Mouse (Mus musculus) cortical plate, adult 2 months (tissue): ENCODE results near the gene Nmur1. TPM values are rescaled to one million over a fixed set of nuclear protein-coding genes. Genes with fewer than 3 reads are reported as not detected.
"Not testable (repeated sequence)": the region's sequence is repeated elsewhere in the genome, so short reads cannot be mapped to it uniquely, and the experiment has no call there.

Experiments
- H3K27ac ChIP-seq: fragments of 200-500 bp; 2 replicates; pipeline ENCODE4 v1.5.1; 2012; ENCODE audit warnings: low read length, control low read depth, inconsistent platforms; ENCODE audit not compliant: insufficient read depth
- H3K4me1 ChIP-seq: fragments of 200-500 bp; 2 replicates; pipeline ENCODE4 v1.6.1; 2011; ENCODE audit warnings: low read length; ENCODE audit not compliant: control insufficient read depth, insufficient read depth
- H3K4me3 ChIP-seq: fragments of 200-500 bp; 2 replicates; pipeline ENCODE4 v1.5.1; 2011; ENCODE audit warnings: mild to moderate bottlenecking, low read length, control low read depth; ENCODE audit not compliant: insufficient read depth
- CTCF ChIP-seq: fragments of 200-500 bp; IDR thresholded peaks from 2 replicates; pipeline ENCODE4 v1.5.1; 2011; ENCODE audit warnings: mild to moderate bottlenecking, control low read depth, low read length; ENCODE audit not compliant: insufficient read depth; ENCODE audit errors: extremely low read depth
- POLR2A ChIP-seq: fragments of 200-500 bp; IDR thresholded peaks from 2 replicates; pipeline ENCODE4 v1.6.1; 2011; ENCODE audit warnings: mild to moderate bottlenecking, low read length, control low read depth; ENCODE audit not compliant: insufficient read depth; ENCODE audit errors: extremely low read depth
- polyA plus RNA-seq: library from polyadenylated mRNA; depleted of rRNA; stranded (reverse); fragments of >200 nt; gene quantifications from 2 replicates; pipeline ENCODE4 v1.2.3, GENCODE M21; 2012; rRNA removed

The Nmur1 gene
- polyA plus RNA-seq, 1 experiment: 0.25 TPM

DNA sequence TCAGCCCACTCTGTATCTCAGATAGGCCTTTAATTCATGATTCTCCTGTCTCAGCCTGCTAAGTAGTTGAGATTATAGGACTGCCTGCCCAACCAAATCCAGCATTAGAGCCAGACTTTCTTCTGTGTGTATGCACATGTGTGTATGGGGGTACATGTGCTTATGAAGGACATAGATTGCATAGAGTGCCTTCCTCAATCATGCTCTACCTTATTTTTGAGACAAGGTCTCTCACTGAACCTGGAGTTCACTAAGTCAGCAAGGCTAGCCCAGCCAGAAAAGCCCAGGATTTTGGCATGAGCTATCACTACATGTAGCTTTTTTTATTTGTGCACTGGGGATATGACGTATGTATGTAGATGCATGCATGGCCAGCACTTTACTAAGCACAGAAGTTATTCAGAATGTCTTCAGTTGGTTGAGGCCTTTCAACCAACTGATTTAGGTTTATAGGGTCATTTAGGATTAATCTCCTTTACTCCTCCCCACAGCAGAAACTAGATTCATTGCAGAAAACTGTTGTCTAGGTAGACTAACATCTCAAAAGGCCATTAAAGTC lies 82.9 kb downstream of the Nmur1 start:
- no peak overlapping the region for H3K4me3 ChIP-seq
- no peak overlapping the region for H3K27ac ChIP-seq

DNA sequence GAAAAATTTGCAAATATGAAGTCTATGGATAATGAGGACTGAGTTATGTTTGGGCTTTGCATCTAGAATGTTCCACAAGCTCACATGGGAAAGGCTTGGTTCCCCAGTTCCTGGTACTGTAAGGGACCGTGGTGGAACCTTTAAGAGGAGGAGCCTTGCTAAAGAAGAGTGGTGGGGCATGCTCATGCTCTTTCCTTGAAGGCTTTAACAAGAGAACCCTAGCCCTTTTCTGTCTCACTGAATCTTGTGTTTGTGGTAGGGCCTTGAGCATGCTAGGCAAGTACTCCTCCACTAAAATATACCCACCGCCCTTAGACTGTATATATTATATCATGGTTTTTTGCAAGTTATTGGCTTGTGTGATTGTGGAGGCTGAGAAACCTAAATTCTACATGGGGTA lies 83.7 kb downstream of the Nmur1 start:
- Histone ChIP-seq H3K4me1 (no peaks in the 10 kb centered on the region), H3K27ac (no peak overlapping the region), H3K4me3 (no peak overlapping the region)
- TF ChIP-seq CTCF: no peak
- no peak for TF ChIP-seq POLR2A

More for the DNA sequence above, 82.9 kb downstream of the Nmur1 start:
- TF ChIP-seq POLR2A: no peak
- no peak for TF ChIP-seq CTCF
- no peaks in the 10 kb centered on the region for H3K4me1 ChIP-seq

DNA sequence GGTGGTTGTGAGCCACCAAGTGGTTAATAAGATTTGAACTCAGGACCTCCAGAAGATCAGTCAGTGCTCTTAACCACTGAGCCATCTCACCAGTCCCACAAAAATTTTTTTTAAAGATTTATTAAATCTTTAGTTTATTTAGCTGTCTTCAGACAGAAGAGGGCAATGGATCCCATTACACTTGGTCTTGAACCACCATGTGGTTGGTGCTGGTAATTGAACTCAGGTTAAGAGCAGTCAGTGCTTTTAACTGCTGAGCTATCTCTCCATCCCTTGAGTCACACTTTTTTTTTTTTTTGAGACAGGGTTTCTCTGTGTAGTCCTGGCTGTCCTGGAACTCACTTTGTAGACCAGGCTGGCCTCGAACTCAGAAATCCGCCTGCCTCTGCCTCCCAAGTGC lies 84.9 kb downstream of the Nmur1 start:
- not testable (repeated sequence) for H3K27ac ChIP-seq, H3K4me3 ChIP-seq, H3K4me1 ChIP-seq

DNA sequence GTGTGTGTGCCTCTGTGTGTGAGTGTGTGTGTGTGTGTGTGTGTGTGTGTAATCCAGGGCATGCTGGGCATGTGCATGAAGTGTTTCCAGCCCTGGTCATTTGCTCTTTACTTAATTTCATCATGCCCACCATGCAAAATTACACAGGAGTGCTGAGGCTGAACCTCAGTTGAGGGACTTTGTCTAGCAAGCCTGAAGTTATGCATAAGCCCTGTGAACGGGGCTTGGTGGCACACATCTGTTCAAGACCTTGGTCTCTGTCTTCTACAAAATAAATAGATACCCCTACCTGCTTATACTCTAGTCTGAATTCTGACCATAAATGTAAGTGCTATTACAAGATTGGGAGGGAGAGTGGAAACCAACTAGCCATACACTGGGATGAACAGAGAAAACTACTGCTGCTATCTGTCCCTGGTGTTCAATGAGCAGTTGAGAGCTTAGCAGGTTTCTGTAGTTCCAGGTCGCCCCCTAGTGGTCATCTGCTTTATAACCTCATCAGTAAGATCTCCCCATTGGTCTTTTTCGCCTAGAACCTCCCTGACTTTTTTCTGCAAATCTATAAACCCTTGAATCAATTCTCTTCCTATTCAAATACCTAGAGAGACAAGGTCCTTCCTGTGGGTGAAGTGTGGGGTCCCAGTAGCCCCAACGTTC lies 86.7 kb downstream of the Nmur1 start:
- H3K27ac ChIP-seq: no peak overlapping the region
- no peak for TF ChIP-seq POLR2A
- peak; percentile 93 for TF ChIP-seq CTCF
- H3K4me3 ChIP-seq: no peak overlapping the region
- no peaks in the 10 kb centered on the region for H3K4me1 ChIP-seq

DNA sequence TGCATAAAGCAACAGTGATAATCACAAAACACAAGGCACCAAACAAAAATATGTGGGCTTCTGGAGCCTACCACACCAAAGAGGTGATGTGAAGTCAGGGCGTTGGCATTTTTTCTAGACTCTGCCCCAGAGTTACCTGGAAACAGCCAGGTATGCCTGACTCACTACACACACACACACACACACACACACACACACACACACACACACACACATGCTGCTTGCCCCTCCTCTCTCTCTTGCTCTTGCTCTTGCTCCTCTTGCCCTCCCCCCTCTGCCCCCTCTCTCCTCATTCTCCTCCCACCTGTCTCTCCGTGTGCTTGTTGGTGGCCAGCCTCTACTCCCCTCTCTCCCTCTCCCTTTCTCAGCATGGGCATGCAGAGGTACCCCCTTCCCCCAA lies 89.7 kb downstream of the Nmur1 start:
- H3K4me1 ChIP-seq: no peaks in the 10 kb centered on the region
- no peak overlapping the region for H3K4me3 ChIP-seq
- TF ChIP-seq POLR2A (no peak), CTCF (no peak)
- no peak overlapping the region for H3K27ac ChIP-seq

Other genes with a start within 250 kb of the Nmur1 start
- gene B3gnt7, start 123.4 kb downstream of the Nmur1 start, polyA plus RNA-seq: 1.3 and 1.5 TPM in 2 replicates
- gene Ncl, start 66.8 kb downstream of the Nmur1 start, polyA plus RNA-seq: 103 and 113 TPM in 2 replicates
- not detected in 2 replicates for gene Tex44, start 101 bp upstream of the Nmur1 start, polyA plus RNA-seq
- 548 and 595 TPM in 2 replicates for gene Ptma, start 100.5 kb upstream of the Nmur1 start, polyA plus RNA-seq
- 72.4 and 74.9 TPM in 2 replicates for gene Pde6d, start 156.4 kb upstream of the Nmur1 start, polyA plus RNA-seq
- gene Cops7b, start 156.7 kb upstream of the Nmur1 start, polyA plus RNA-seq: 36.5 and 38.7 TPM in 2 replicates
- gene Nppc, start 244.3 kb upstream of the Nmur1 start, polyA plus RNA-seq: 11.9 and 12.7 TPM in 2 replicates